Mouse (Mus musculus) adrenal gland, postnatal 4 days (tissue): ENCODE data around the gene Creld1. TPM values are rescaled to one million over a fixed set of nuclear protein-coding genes. Genes with fewer than 3 reads are reported as not detected.

Source experiments
- DNase-seq, 2 experiments: peaks; one replicate each; pipeline ENCODE4 v3.0.0; 2021 to 2022; ENCODE audit warnings: low spot score in 2 of 2, mixed read lengths in 2 of 2
- total RNA-seq, 2 experiments: library from RNA; stranded (reverse); gene quantifications; 2 replicates each; pipeline ENCODE4 v1.2.3; 2021

Creld1 gene
- total RNA-seq, 2 experiments from 2014 or later, result 40.6 to 44.1 TPM

- peak in 1 of 2 experiments; percentile 56 for DNase-seq
Measured at GRCm38 (mm10) chr6:113469021-113469420, 14.1 kb upstream of the Creld1 start.

GRCm38 (mm10) chr6:113469432-113469831 is 13.7 kb upstream of the Creld1 start:
- DNase-seq, result peak; percentile 50 to 61

- DNase-seq, result no peak
Measured at GRCm38 (mm10) chr6:113471297-113471936, 11.7 kb upstream of the Creld1 start, which contains the start of gene Il17rc. TSS of gene Il17rc (plus strand) at chr6:113471427.

GRCm38 (mm10) chr6:113472061-113472460 is 11.0 kb upstream of the Creld1 start:
- no peak for DNase-seq

DNA sequence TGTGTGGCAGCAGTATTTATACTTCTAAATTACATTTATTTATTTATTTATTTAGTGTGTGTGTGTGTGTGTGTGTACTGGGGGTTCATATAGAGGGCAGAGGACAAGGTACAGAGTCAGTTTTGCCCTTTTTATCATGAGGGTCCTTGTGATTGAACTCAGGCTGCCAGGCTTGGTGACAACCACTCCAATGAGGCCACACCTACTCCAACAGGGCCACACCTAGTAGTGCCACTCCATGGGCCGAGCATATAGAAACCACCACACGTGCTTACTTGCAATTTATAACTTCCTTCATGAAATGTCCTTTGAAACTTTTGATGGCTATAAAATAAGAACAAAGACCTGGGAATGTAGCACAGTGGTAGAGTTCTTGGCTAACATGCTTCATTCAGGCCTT is 9.9 kb upstream of the Creld1 start:
- no peak for DNase-seq

DNA sequence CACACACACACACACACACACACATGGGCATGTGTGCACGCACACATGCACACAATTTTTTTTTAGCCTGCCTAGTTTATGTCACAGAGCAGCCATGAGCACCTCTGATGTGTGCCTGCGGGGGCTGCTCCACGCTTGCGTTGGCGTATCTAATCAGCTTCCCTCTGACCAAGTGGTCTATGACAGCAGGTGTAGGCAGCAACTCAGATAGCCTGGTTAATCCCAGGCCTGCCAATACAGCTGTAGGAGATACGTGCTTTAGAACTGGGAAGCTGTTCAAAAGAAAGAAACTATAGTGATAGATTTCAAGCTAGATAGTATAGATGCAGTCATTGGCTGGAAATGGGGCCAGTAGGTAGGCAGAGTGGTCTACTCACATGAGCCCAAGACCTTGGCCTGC is 9.4 kb upstream of the Creld1 start:
- no peak for DNase-seq

DNA sequence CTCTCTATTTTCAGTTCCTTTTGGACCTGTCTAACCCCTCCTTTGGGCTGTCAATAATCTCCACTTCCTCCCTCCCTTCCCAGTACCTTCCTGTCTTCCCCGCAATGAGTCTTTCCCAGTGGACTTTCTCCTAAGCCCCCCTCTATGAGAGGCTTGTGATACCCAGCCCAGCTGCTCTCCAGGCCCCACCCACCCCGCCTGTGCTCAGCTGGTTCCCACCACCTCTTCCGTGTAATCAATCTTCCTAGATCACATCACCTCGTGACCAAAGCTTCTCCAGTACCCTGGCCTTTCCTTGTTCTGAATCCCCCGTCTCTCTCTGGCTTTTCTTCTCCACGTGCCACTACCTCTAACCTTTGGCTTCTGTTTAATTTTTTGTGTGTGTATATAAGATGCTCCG is 5.7 kb upstream of the Creld1 start:
- DNase-seq, result no peak

DNA sequence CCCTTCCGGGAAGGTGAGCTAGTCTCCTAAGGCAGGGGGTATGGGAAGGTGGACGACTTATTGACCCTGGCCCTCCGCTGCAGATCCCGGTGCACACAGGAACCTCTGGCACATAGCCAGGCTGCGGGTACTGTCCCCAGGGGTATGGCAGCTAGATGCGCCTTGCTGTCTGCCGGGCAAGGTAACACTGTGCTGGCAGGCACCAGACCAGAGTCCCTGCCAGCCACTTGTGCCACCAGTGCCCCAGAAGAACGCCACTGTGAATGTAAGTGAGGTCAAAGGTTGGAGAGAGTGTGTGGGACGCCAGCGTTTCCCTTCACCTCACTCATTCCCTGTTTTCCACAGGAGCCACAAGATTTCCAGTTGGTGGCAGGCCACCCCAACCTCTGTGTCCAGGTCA is 4.2 kb upstream of the Creld1 start:
- no peak for DNase-seq

- no peak for DNase-seq
Measured at GRCm38 (mm10) chr6:113480555-113481373, 2.3 kb upstream of the Creld1 start.

GRCm38 (mm10) chr6:113482477-113483099 is 509 bp upstream of the Creld1 start:
- no peak for DNase-seq

DNA sequence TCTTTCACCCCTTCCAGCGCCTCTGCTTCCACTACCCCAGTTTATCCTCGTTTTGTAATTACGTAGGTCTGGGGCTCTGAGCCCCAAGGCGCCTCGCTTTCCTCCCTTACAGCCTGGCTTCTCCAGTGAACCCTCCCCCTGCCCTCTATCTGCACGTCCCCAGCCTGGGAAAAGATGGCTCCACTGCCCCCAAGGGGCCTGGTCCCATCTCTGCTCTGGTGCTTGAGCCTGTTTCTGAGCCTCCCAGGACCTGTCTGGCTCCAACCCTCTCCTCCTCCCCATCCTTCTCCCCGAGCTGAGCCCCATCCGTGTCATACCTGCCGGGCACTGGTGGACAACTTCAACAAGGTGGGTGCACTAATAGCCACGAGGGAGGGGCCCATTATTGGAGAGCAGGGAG is 632 bp downstream of the Creld1 start:
- DNase-seq, result no peak

DNA sequence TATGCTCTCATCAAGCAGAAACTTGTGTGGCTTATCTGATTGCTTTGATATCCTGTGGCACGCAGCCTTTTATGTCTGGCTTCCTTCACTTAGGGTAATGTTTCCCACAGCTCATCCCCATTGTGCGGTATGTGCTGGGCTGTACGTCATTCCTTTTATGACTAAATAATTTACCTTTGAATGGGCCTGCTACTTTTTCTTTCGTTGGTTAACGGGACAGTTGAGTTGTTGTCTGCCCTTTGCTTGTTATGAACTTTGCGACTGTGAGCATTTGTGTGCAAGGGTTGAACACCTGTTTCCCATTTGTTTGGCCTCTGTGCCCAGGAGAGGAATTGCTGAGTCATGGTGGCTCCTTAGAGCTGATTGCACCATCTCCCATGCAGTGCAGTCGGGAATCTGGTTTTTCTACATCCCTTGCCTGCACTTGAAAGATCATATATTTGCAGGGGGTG is 4.1 kb downstream of the Creld1 start:
- DNase-seq, result no peak

DNA sequence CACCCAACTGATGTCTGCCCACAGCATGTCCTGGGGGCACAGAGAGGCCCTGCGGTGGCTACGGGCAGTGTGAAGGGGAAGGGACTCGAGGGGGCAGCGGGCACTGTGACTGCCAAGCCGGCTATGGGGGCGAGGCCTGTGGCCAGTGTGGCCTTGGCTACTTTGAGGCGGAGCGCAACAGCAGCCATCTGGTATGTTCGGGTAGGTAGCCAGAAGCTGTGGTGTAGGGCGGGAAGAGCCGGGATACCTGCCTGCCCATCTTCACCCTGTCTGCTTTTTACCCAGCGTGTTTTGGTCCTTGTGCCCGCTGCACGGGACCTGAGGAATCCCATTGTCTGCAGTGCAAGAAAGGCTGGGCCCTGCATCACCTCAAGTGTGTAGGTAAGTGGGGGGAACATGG is 6.3 kb downstream of the Creld1 start:
- no peak for DNase-seq

DNA sequence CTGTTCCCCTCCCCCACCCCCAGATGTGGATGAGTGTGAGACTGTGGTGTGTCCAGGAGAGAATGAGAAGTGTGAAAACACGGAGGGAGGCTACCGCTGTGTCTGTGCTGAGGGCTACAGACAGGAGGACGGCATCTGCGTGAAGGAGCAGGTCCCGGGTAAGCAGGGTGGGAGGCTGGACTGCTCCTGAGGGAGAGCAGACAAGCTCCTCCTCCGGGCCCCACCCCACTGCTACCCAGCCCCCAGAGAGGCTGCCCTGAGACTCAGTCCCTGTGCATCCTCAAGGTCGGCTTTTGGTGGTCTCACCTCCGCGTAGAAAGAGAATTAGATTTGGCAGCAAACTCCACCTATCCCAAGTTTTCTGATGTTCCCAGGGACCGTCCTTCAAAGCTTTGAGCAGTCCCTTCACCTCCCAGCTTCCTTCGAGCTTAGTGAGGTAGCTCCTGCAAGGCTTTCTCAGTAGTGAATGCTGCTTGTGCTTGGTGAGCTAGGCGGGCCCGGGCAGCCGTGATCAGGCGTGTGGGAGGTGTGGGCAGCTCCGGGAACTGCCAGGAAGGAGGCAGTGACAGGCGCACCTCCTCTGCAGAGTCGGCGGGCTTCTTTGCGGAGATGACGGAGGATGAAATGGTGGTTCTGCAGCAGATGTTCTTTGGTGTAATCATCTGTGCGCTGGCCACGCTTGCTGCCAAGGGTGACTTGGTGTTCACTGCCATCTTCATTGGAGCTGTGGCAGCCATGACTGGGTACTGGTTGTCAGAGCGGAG is 9.2 kb downstream of the Creld1 start:
- DNase-seq, result no peak

- DNase-seq, result peak; percentile 62 to 63
Measured at GRCm38 (mm10) chr6:113494258-113494788, 11.2 kb downstream of the Creld1 start.

DNA sequence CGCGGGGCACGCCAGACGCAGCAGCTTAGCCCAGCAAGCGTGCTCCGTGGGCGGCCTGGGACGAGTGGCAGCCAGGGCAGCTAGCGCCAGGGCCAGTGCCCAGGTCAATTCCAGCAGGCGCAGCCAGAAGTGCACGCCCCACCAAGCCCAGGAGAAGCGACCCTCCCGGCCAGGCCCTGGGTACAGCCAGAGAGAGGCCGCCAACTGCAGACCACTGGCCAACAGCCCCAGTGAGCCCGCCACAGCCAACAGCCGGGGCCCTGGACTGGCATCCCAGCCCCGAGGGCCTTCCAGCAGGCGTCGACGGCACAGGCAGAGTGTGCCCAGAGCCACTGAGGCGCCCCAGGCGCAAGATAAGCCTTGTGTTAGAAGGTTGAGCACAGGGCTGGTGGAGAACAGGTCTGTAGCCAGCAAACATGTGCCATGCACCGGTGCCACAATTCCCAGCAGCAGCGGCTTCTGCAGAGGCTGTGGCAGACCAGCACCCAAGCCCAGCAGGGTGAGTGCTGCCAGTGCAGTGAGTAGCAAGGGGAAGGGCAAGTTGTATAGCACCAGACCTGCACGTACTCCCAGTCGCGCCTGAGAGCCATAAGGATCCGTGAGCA is 12.1 kb downstream of the Creld1 start:
- DNase-seq, result no peak

DNA sequence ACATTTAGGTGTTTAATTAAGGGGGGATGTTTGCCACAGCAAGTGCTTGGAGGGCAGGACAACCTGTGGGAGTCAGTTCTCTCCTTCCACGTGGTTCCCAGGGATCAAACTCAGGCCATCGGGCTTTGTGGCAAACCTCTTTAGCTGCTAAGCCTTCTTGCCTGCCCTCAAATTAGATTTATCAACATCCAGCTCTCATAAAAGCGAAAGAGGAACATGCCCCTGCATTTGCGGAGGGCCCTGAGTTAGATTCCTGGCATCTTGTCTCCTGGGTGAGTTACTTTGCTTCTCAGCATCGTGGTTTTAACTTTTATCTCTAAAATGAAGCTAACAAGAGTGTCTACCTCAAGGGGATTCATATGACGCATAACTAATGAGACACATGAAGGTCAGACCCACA is 16.2 kb downstream of the Creld1 start:
- DNase-seq, result no peak

- no peak for DNase-seq
Measured at GRCm38 (mm10) chr6:113501388-113502084, 18.4 kb downstream of the Creld1 start, which contains the start of gene Prrt3. TSS of gene Prrt3 (minus strand) at chr6:113501931.

- DNase-seq, result no peak
Measured at GRCm38 (mm10) chr6:113502801-113503200, 19.7 kb downstream of the Creld1 start.

DNA sequence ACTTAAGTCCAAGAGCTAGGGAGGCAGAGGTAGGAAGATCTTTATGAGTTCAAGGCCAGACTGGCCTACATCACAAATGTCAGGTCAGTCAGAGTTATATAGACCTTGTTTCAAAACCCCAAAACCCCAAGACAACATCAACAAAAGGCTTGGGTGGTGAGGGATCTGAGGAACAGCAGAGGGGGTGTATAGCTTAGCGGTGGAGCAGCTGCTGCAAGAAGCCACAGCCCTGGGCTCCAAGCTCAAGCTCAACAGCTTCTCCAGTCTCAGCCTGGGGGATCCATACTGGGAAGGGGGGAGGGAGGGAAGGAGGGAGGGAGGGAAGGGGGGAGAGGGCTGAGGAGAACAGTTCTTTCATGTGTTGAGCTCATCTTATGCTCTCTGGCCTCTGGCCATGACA is 22.6 kb downstream of the Creld1 start:
- DNase-seq, result no peak
